Mouse (Mus musculus): ENCODE measurements around the gene Fam222a. TPM values are rescaled to one million over a fixed set of nuclear protein-coding genes. Genes with fewer than 3 reads are reported as not detected.

Gene Fam222a
- polyA plus RNA-seq, 1 experiment from 2014 or later, result 5.3 TPM

DNA sequence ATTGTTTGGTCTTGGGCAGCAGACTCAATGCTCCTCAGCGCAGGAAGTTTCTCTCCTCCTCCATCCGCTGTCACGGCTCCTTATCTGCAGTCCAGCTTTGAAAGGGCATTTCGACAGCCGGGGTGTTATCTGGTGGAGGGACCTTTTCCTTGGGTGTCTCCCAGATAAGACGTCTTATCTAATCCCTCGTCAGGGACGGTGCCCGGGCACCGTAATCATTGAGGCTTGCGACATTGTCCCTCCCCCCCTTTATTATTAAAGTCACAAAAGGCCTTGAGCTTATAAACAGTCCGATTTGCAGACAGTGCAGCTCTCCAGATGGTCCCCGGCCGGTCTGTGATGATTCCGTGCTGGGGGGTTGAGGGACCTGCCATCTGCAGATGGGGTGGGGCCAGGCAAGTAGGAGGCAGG, 23.3 kb downstream of the Fam222a start:
- 21% methylated on average over 15 of the region's 15 CpGs for WGBS
- peak overlapping the region; percentile 44; the same call in 1 of the 2 replicates for H3K9ac ChIP-seq (ENCODE audit: low read depth, low read length)
- no peak for ATAC-seq
- H3K36me3 ChIP-seq (ENCODE audit: control insufficient read depth, insufficient read depth, low read length), result no peaks in the 10 kb centered on the region
- H3K4me1 ChIP-seq (ENCODE audit: control insufficient read depth, insufficient read depth, low read length), result peaks cover 65% of the 10 kb centered on the region
- no peaks in the 10 kb centered on the region for H3K27me3 ChIP-seq (ENCODE audit: control insufficient read depth, insufficient read depth, low read depth, low read length)
- H3K9me3 ChIP-seq (replicated peaks; ENCODE audit: control insufficient read depth, low read length, poor library complexity, severe bottlenecking), result no peaks in the 10 kb centered on the region
- no peak overlapping the region for H3K4me3 ChIP-seq (ENCODE audit: low read depth, low read length)
- peak overlapping the region; percentile 38; the same call in 1 of the 2 replicates for H3K27ac ChIP-seq (ENCODE audit: low read length)
- 0 out of 2 replicates have a peak overlapping the region, but pooled peaks have one; percentile 22 for H3K4me2 ChIP-seq (ENCODE audit: low read length)

DNA sequence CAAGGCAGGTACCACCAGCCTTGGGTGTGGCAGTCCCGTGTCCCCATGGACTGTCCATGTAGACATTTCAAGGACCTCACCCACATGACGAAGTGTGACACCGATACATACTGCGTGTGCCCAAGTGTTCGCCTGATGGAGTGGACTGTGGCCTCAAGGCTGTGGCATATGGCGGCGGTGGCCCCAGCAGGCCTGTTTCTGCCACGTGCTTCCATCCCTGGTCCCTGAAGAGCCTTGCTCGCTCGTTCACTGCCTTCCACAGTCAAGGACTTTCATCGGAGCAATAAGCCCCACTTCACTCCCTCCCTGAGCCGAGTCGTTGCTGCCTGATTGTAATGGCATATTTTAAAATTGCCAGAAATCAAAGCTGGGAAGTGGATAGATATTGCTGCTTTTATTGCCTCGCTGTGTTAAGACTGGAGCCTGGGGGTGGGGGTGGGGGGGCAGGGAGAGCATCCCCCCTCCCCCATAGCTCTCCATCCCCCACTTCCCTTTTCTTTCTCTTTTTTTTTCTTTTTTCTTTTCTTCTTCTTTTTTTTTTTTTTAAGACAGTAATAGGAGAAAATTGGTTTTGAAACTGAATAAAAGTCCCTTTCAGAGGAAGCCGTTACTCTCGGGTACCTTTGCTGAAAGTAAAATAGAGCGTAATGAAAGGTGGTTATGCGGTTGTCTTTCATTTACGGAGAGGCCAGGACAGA, 24.8 kb downstream of the Fam222a start:
- H3K9ac ChIP-seq (ENCODE audit: low read depth, low read length), result no peak overlapping the region
- peaks cover 76% of the 10 kb centered on the region for H3K4me1 ChIP-seq (ENCODE audit: control insufficient read depth, insufficient read depth, low read length)
- no peaks in the 10 kb centered on the region for H3K36me3 ChIP-seq (ENCODE audit: control insufficient read depth, insufficient read depth, low read length)
- no peaks in the 10 kb centered on the region for H3K9me3 ChIP-seq (replicated peaks; ENCODE audit: control insufficient read depth, low read length, poor library complexity, severe bottlenecking)
- no peak overlapping the region for H3K4me2 ChIP-seq (ENCODE audit: low read length)
- no peak overlapping the region for H3K4me3 ChIP-seq (ENCODE audit: low read depth, low read length)
- peak overlapping the region; percentile 30; the same call in 1 of the 2 replicates for H3K27ac ChIP-seq (ENCODE audit: low read length)
- no peak for ATAC-seq
- H3K27me3 ChIP-seq (ENCODE audit: control insufficient read depth, insufficient read depth, low read depth, low read length), result no peaks in the 10 kb centered on the region
- WGBS, result 27% methylated on average over 19 of the region's 19 CpGs

DNA sequence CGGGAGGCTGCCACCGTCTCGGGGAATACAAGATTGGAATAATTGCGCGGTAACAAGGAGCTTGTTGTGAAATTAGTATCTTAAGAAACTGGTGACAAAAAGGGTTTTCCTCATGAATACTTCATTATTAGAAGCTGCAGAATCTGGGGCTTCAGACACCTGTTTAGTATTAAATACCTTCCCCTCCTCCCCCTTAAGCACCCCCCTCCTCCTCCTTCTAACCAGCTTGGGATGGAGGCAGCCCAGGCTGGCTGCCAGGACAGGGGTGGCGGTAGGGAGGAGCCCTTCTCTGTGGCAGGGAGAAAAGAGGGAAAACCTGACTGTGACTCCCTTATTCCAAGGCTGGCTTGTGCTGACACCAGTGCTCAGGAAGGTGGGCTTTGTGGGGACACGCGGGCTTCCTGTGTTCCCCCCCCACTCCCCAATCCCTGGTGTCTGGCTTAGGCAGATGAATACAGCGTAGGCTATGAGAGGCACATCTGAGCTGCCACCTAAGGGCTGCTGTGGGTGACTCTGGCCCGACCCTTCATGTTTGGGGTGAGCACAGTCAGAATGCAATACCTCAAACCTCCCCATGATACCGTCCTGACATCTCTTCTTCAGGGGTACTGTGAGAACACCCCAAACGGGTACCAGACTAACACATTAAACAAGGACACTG, 25.5 kb downstream of the Fam222a start:
- Histone ChIP-seq H3K9me3 (replicated peaks; ENCODE audit: control insufficient read depth, low read length, poor library complexity, severe bottlenecking) (no peaks in the 10 kb centered on the region), H3K27me3 (ENCODE audit: control insufficient read depth, insufficient read depth, low read depth, low read length) (no peaks in the 10 kb centered on the region), H3K9ac (ENCODE audit: low read depth, low read length) (no peak overlapping the region), H3K4me2 (ENCODE audit: low read length) (no peak overlapping the region), H3K4me1 (ENCODE audit: control insufficient read depth, insufficient read depth, low read length) (peaks cover 73% of the 10 kb centered on the region), H3K4me3 (ENCODE audit: low read depth, low read length) (no peak overlapping the region), H3K36me3 (ENCODE audit: control insufficient read depth, insufficient read depth, low read length) (no peaks in the 10 kb centered on the region), H3K27ac (ENCODE audit: low read length) (peak overlapping the region; percentile 30; the same call in 1 of the 2 replicates)
- WGBS, result 44% methylated on average over 12 of the region's 12 CpGs
- no peak for ATAC-seq

DNA sequence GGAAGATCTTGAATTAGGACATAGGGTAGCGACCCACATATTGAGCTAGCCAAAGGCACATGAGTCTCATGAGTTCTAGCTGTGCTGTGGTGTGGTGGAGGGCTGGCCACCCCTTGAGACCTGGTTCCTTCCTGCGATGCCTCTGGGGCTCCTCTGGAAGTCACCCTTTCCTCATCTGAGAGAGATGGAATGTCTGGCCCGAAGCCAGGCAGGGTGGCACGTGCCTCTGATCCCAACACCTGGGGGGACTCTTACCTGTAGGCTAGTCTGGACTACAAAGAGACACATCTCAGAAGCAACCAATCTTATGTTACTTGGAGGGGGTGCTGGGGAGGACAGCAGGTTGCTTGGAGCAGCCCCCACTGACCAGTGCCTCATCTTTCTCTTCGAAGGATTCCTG, 26.1 kb downstream of the Fam222a start:
- peak overlapping the region; percentile 52; the same call in 1 of the 2 replicates for H3K27ac ChIP-seq (ENCODE audit: low read length)
- no peaks in the 10 kb centered on the region for H3K36me3 ChIP-seq (ENCODE audit: control insufficient read depth, insufficient read depth, low read length)
- no peak overlapping the region for H3K4me2 ChIP-seq (ENCODE audit: low read length)
- no peak overlapping the region for H3K4me3 ChIP-seq (ENCODE audit: low read depth, low read length)
- H3K27me3 ChIP-seq (ENCODE audit: control insufficient read depth, insufficient read depth, low read depth, low read length), result no peaks in the 10 kb centered on the region
- H3K4me1 ChIP-seq (ENCODE audit: control insufficient read depth, insufficient read depth, low read length), result peaks cover 66% of the 10 kb centered on the region
- 0 out of 2 replicates have a peak overlapping the region, but pooled peaks have one; percentile 10 for H3K9ac ChIP-seq (ENCODE audit: low read depth, low read length)
- 84% methylated on average over 5 of the region's 5 CpGs for WGBS
- no peaks in the 10 kb centered on the region for H3K9me3 ChIP-seq (replicated peaks; ENCODE audit: control insufficient read depth, low read length, poor library complexity, severe bottlenecking)
- ATAC-seq, result no peak

DNA sequence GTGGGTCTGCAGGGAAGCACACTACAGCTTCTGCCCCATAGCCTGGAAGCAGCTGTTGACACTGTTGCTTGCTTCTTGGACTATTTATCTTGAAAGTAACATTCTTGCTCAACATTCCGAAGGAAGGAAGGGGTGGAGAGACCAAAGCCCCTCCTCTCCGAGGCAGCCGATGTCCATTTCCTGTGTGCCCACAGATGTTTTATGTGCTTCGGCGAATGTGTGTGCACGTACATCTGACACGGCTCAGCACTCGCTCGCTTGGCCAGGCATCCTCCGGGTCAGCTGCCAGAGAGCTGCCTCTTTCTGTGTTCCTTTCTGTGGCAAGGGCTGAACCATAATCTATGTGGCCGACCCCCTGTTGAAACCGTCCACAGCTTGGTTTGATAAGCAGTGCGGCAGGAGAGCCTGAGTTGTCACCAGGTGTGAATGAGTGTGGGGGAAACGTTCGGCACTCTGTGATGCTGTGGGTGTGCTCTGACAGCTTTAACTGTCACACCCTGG, 27.0 kb downstream of the Fam222a start:
- H3K9ac ChIP-seq (ENCODE audit: low read depth, low read length), result no peak overlapping the region
- no peak overlapping the region for H3K4me3 ChIP-seq (ENCODE audit: low read depth, low read length)
- H3K9me3 ChIP-seq (replicated peaks; ENCODE audit: control insufficient read depth, low read length, poor library complexity, severe bottlenecking), result no peaks in the 10 kb centered on the region
- H3K27me3 ChIP-seq (ENCODE audit: control insufficient read depth, insufficient read depth, low read depth, low read length), result no peaks in the 10 kb centered on the region
- peaks cover 58% of the 10 kb centered on the region for H3K4me1 ChIP-seq (ENCODE audit: control insufficient read depth, insufficient read depth, low read length)
- no peaks in the 10 kb centered on the region for H3K36me3 ChIP-seq (ENCODE audit: control insufficient read depth, insufficient read depth, low read length)
- WGBS, result 91% methylated on average over 15 of the region's 15 CpGs
- no peak overlapping the region for H3K4me2 ChIP-seq (ENCODE audit: low read length)
- H3K27ac ChIP-seq (ENCODE audit: low read length), result peak overlapping the region; percentile 52
- ATAC-seq, result no peak

DNA sequence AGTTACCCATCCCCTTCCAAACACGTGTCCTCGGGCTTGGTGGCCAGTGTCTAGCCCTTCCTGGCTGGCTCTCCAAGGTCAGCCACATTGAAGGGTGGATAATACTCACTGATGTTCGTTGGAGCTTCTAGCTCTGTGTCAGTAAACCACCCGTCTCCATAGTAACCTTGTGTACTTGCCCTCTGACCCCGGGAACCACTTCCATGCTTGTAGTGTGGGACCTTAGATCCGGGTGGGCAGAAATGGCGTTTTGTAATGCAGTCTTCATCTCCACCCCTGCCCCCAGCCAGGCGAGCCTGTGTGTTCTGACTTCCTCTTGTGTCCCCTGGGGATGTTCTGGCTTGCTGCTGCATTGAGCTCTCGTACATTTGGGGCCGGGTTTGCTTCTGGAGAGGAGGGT, 28.8 kb downstream of the Fam222a start:
- ATAC-seq, result no peak
- Histone ChIP-seq H3K27me3 (ENCODE audit: control insufficient read depth, insufficient read depth, low read depth, low read length) (no peaks in the 10 kb centered on the region), H3K36me3 (ENCODE audit: control insufficient read depth, insufficient read depth, low read length) (no peaks in the 10 kb centered on the region), H3K4me1 (ENCODE audit: control insufficient read depth, insufficient read depth, low read length) (peaks cover 40% of the 10 kb centered on the region), H3K9ac (ENCODE audit: low read depth, low read length) (no peak overlapping the region), H3K4me2 (ENCODE audit: low read length) (no peak overlapping the region), H3K27ac (ENCODE audit: low read length) (no peak overlapping the region), H3K9me3 (replicated peaks; ENCODE audit: control insufficient read depth, low read length, poor library complexity, severe bottlenecking) (no peaks in the 10 kb centered on the region), H3K4me3 (ENCODE audit: low read depth, low read length) (no peak overlapping the region)
- 30% methylated on average over 10 of the region's 10 CpGs for WGBS

DNA sequence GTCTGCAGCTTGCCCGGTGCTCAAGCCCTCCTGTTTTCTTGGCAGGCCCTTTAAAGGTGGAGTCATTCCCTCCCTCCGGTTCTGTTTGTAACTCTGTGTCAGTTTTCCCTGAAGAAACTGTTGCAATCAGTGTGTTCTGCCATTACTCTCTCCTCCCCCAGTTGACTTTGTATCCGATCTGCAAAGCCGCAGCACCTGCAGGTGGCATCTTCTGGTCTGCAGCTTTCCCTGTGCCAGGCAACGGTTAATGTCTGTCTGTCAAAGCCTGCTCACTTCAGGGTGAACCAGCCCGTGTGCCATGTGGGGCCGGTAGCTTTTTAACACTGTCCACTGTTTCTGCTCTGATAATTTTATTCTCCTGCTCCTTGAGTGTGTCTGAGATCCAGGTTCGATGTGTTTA, 29.4 kb downstream of the Fam222a start:
- Histone ChIP-seq H3K4me3 (ENCODE audit: low read depth, low read length) (no peak overlapping the region), H3K27ac (ENCODE audit: low read length) (no peak overlapping the region), H3K27me3 (ENCODE audit: control insufficient read depth, insufficient read depth, low read depth, low read length) (no peaks in the 10 kb centered on the region), H3K9me3 (replicated peaks; ENCODE audit: control insufficient read depth, low read length, poor library complexity, severe bottlenecking) (no peaks in the 10 kb centered on the region), H3K4me2 (ENCODE audit: low read length) (no peak overlapping the region), H3K9ac (ENCODE audit: low read depth, low read length) (no peak overlapping the region), H3K36me3 (ENCODE audit: control insufficient read depth, insufficient read depth, low read length) (no peaks in the 10 kb centered on the region), H3K4me1 (ENCODE audit: control insufficient read depth, insufficient read depth, low read length) (peaks cover 33% of the 10 kb centered on the region)
- 45% methylated on average over 8 of the region's 8 CpGs for WGBS
- no peak for ATAC-seq

DNA sequence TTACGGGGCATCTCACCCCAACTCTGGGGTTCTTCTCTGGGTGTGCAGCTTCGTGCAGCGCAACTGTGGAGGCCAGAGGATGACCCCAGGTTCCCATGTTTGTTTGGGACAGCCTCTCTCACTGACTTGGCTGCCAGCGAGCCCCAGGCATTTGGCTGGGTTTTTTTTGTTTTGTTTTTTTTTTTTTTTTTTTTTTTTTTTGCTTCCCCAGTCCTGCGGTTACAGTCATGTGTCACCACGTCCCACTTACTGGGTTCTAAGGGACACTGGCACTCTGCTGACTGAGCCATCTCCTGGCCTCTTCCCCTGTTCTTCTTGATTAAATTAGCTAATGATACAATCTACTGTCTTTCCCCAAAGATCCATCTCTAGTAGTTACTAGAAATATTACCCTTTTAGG, 29.8 kb downstream of the Fam222a start:
- Histone ChIP-seq H3K4me2 (ENCODE audit: low read length) (no peak overlapping the region), H3K27me3 (ENCODE audit: control insufficient read depth, insufficient read depth, low read depth, low read length) (no peaks in the 10 kb centered on the region), H3K9me3 (replicated peaks; ENCODE audit: control insufficient read depth, low read length, poor library complexity, severe bottlenecking) (no peaks in the 10 kb centered on the region), H3K4me1 (ENCODE audit: control insufficient read depth, insufficient read depth, low read length) (peaks cover 29% of the 10 kb centered on the region), H3K4me3 (ENCODE audit: low read depth, low read length) (no peak overlapping the region), H3K9ac (ENCODE audit: low read depth, low read length) (no peak overlapping the region), H3K27ac (ENCODE audit: low read length) (no peak overlapping the region), H3K36me3 (ENCODE audit: control insufficient read depth, insufficient read depth, low read length) (no peaks in the 10 kb centered on the region)
- ATAC-seq, result no peak
- WGBS, result 53% methylated on average over 6 of the region's 6 CpGs

DNA sequence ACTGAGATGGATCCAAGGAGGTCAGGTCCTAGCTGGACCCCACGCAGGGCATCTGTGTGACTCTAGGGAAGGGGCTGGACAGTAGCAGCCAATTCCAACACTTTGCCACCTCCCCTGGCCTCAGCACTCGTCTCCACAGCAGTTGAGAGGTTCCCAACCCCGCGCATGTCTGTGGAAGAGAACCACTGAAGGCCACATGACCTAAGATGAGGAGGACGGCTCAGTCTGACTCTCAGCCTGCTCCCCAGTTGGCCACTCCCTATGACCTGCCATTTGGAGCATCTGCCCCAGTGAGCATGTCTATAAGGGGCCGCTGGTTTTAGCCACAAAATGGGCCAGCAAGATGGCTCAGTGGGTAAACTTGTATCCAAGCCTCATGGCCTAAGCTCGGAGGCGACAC, 34.2 kb downstream of the Fam222a start:
- 80% methylated on average over 8 of the region's 8 CpGs for WGBS
- no peaks in the 10 kb centered on the region for H3K36me3 ChIP-seq (ENCODE audit: control insufficient read depth, insufficient read depth, low read length)
- no peak overlapping the region for H3K27ac ChIP-seq (ENCODE audit: low read length)
- no peak overlapping the region for H3K4me2 ChIP-seq (ENCODE audit: low read length)
- H3K27me3 ChIP-seq (ENCODE audit: control insufficient read depth, insufficient read depth, low read depth, low read length), result no peaks in the 10 kb centered on the region
- no peak overlapping the region for H3K9ac ChIP-seq (ENCODE audit: low read depth, low read length)
- no peak for ATAC-seq
- H3K4me3 ChIP-seq (ENCODE audit: low read depth, low read length), result no peak overlapping the region
- H3K4me1 ChIP-seq (ENCODE audit: control insufficient read depth, insufficient read depth, low read length), result peaks cover 21% of the 10 kb centered on the region
- H3K9me3 ChIP-seq (replicated peaks; ENCODE audit: control insufficient read depth, low read length, poor library complexity, severe bottlenecking), result no peaks in the 10 kb centered on the region

Data from midbrain, embryonic 16.5 days (tissue).